Mouse (Mus musculus): Measurements from ENCODE around the gene Ncapg2.

DNA sequence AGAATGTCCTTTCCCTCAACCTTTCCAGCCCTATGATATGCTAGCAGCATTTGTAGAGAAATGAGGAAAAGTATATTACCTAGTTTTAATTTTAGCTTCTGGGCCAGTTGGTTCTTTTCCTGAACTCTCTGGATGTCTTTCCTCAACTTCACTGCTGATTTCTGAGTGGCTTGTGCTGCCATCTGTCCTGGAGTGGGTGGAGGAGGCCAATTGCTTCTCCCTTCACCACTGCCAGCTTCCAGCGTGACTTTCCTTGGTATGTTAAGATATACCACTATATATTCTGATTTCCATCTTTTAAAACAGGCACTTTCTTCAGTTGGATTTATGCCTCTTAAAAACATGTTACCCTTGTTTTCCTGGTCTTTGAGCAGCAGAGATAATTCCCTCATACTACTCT is 63.1 kb downstream of the Ncapg2 start:
- TF ChIP-seq CTCF (IDR thresholded peaks at IDR 0.05; ENCODE audit: low read depth) (no peak), EP300 (optimal IDR thresholded peaks at IDR 0.05) (no peak)
